In genomic region chr9:65619311-65619710, GRCm38 (mm10) we compare ENCODE assay signal across 18 mouse cellular contexts.
"Had no signal": no experiment of that assay in that cellular context is flagged by ENCODE, and none has a peak within 500 bp of the region (broad histone marks: within the 10 kb centered on the region; RNA-seq: fewer than 3 reads in every experiment).

No protein-coding gene starts in this region.

- DNase-seq: lung, adult 18-20 months; lung, embryonic 14.5 days; lung, postnatal 10 days; lung, postnatal 4 days; midbrain, embryonic 14.5 days; retina, postnatal 1 day; right cerebral cortex, adult 18-20 months; thymus, adult 2 months; thymus, postnatal 25 days; thymus, postnatal 4 days had no signal

- ATAC-seq: midbrain, embryonic 16.5 days had no signal

- H3K36me3 ChIP-seq: midbrain, embryonic 10.5 days; midbrain, embryonic 12.5 days; neural tube, embryonic 13.5 days; neural tube, embryonic 15.5 days; stomach, embryonic 15.5 days had no signal

- H3K4me3 ChIP-seq: midbrain, embryonic 10.5 days; midbrain, embryonic 12.5 days; myocyte; neural tube, embryonic 13.5 days; neural tube, embryonic 15.5 days; stomach, embryonic 15.5 days had no signal

- H3K4me2 ChIP-seq: lung, embryonic 14.5 days; midbrain, embryonic 12.5 days; neural tube, embryonic 13.5 days; neural tube, embryonic 15.5 days; stomach, embryonic 15.5 days had no signal

- H3K4me1 ChIP-seq: midbrain, embryonic 12.5 days; neural tube, embryonic 13.5 days; neural tube, embryonic 15.5 days; stomach, embryonic 15.5 days had no signal

- H3K9ac ChIP-seq: lung, embryonic 14.5 days; midbrain, embryonic 12.5 days; neural tube, embryonic 13.5 days; neural tube, embryonic 15.5 days; stomach, embryonic 15.5 days had no signal

- H3K9me3 ChIP-seq: midbrain, embryonic 10.5 days; midbrain, embryonic 12.5 days; neural tube, embryonic 13.5 days; neural tube, embryonic 15.5 days; stomach, embryonic 15.5 days had no signal

- H3K27ac ChIP-seq: midbrain, embryonic 10.5 days; midbrain, embryonic 12.5 days; neural tube, embryonic 13.5 days; neural tube, embryonic 15.5 days; stomach, embryonic 15.5 days; stomach, postnatal 0 days had no signal

- H3K27me3 ChIP-seq: midbrain, embryonic 12.5 days; neural tube, embryonic 13.5 days; neural tube, embryonic 15.5 days; stomach, embryonic 15.5 days had no signal
